Mouse (Mus musculus) bone marrow, adult 2 months (tissue): ENCODE results near the gene Jph4. TPM values are rescaled to one million over a fixed set of nuclear protein-coding genes. Genes with fewer than 3 reads are reported as not detected.

Experiments
- H3K27ac ChIP-seq: fragments of 200-500 bp; 2 replicates; pipeline ENCODE4 v1.5.1; 2012; ENCODE audit warnings: low read depth, mild to moderate bottlenecking, control low read depth, inconsistent platforms, low read length; ENCODE audit not compliant: control insufficient read depth, poor library complexity, insufficient read depth
- H3K4me1 ChIP-seq: fragments of 200-500 bp; 2 replicates; pipeline ENCODE4 v1.6.1; 2011; ENCODE audit warnings: low read length; ENCODE audit not compliant: control insufficient read depth, insufficient read depth
- H3K4me3 ChIP-seq: fragments of 200-500 bp; replicated peaks from 2 replicates; pipeline ENCODE3; 2011; ENCODE audit warnings: mild to moderate bottlenecking, low read depth, low read length, control low read depth; ENCODE audit not compliant: control insufficient read depth
- CTCF ChIP-seq: fragments of 200-500 bp; IDR thresholded peaks from 2 replicates; pipeline ENCODE4 v1.5.1; 2011; ENCODE audit warnings: low read length, control low read depth; ENCODE audit not compliant: control insufficient read depth, insufficient read depth
- POLR2A ChIP-seq: fragments of 200-500 bp; IDR thresholded peaks from 2 replicates; pipeline ENCODE4 v1.6.1; 2011; ENCODE audit warnings: low read depth, mild to moderate bottlenecking, control low read depth, low read length, borderline replicate concordance; ENCODE audit not compliant: control insufficient read depth
- WGBS: fragments of 180-500 bp; shearing (Covaris S2); methylation state at CpG from one replicate; pipeline ENCODE4 v1.1.7; 2018; 5-methylcytosine and 5-hydroxymethylcytosine counted together
- polyA plus RNA-seq: library from polyadenylated mRNA; stranded (reverse); fragments of >200 nt; gene quantifications from 2 replicates; pipeline ENCODE4 v1.2.4, GENCODE M21; 2011; ENCODE audit warnings: low replicate concordance; ENCODE audit not compliant: missing spikeins, insufficient read depth, insufficient read length

Gene Jph4
- polyA plus RNA-seq, 1 experiment = not detected

DNA sequence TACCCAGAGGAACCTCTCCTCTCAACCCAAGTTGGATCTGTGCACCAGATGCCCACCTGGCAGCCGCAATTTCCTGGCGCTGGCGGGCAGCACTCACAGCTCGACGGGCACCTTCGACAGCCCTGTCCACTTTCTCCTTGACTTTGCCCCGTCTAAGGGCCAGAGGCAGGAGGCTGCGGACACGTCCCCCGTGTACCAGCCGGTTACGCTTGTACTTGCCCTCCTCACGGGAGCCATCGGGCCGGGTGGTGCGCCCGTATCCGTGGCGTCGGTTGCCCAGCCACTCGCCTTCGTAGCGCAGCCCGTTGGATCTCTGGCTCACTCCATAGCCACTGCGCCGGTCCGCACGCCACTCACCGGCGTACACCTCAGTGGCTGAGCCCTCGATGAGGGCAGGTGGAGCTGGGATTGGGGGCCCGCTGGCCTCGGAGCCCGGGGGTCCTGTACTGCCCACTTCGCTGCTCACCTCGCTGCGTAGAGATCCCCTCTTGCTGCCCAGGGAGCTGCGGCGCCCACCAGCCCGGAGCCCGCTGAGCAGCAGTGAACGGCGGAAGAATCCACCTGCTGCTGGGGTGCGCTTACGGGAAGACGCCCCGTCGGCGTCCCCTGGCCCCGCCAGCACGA, 3.3 kb downstream of the Jph4 start:
- TF ChIP-seq CTCF (no peak), POLR2A (no peak)
- H3K27ac ChIP-seq = no peak overlapping the region; the same call in 1 of the 2 replicates
- 73% methylated on average over 51 of the region's 51 CpGs for WGBS
- no peak overlapping the region for H3K4me3 ChIP-seq
- H3K4me1 ChIP-seq = no peaks in the 10 kb centered on the region

- no peak overlapping the region for H3K4me3 ChIP-seq
- WGBS = 77% methylated on average over 2 of the region's 2 CpGs
- no peaks in the 10 kb centered on the region for H3K4me1 ChIP-seq
- H3K27ac ChIP-seq = no peak overlapping the region
- TF ChIP-seq CTCF (no peak), POLR2A (no peak)
Measured at GRCm38 (mm10) chr14:55111720-55112119, 5.0 kb downstream of the Jph4 start.

- TF ChIP-seq POLR2A (no peak), CTCF (no peak)
- peaks cover 2% of the 10 kb centered on the region for H3K4me1 ChIP-seq
- no peak overlapping the region for H3K4me3 ChIP-seq
- WGBS = 62% methylated on average over 9 of the region's 9 CpGs
- H3K27ac ChIP-seq = no peak overlapping the region
Measured at GRCm38 (mm10) chr14:55110076-55110475, 6.7 kb downstream of the Jph4 start.

DNA sequence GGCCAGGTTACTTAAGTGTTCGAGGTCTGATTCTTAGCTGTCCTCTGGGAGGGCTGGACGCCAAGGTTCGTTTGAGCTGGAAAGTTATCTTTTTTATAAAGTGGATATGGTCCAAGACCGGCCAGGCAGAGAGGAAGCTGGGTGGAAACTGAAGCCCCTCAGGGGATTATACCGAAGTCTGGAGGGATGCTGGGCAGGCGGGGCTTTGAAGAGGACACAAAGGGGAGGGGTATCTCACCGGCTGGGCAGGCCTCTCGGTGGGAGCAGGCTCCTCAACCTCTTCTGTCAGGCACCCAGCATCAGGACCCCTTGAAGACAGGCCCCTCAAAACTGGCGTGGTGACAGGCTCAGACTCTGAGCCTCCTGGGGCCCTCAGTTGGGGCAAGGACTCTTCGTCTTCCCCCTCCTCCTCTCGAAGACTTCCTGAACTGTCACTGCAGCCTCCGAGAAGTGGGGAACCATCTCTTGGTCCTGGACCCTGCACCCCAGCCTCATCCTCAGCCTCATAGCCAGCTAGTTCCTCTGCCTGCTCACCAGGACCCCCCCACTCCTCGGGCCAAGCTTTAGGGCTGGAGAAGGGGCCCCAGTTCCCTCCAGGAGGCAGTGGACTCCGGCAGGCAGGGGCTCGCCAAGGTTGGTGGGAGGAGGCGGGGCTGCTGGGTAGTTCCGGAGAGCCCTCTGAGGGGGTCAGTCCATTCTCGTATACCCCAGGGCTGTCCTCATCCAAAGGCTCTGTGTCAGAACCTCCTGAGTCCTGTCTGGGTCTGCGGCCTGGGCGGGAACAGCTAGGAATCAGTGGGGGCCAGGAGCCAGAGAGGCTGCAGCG, 7.5 kb downstream of the Jph4 start:
- no peak overlapping the region for H3K27ac ChIP-seq
- TF ChIP-seq CTCF (no peak), POLR2A (no peak)
- H3K4me3 ChIP-seq = no peak overlapping the region
- 30% methylated on average over 21 of the region's 21 CpGs for WGBS
- H3K4me1 ChIP-seq = peaks cover 2% of the 10 kb centered on the region

DNA sequence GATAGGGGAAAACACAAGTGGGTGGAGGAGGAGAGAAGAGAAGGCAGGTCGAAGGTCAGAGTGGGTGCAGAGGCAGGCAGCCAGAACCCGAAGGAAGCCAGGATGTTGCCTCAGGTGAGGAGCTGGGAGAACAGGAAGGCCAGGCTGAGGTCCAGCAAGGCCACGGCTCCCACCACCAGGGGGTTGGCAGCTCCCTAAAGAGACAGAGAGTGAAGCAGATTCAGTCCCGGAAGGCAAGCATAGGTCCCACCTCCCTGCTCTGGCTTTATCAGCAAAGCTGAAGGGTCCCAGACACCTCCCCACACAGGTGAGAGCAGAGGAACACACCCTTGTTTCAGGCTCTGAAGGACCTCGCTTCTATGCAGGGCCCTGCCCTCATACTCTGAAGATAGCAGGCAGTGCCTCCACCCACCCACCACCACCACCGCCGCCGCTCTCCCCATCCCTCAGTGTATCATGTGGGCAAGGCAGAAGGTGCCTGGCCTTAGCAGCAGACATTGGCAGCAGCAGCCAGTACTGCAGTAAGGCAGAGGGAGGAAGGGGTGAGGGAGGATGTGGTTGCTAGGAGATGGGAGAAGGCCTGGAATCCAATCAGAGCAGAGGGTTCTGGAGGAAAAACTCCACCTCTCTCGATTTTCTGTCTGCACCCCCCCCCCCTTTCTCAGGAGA, 8.4 kb downstream of the Jph4 start:
- Histone ChIP-seq H3K27ac (no peak overlapping the region), H3K4me1 (peaks cover 2% of the 10 kb centered on the region), H3K4me3 (no peak overlapping the region)
- TF ChIP-seq POLR2A (no peak), CTCF (no peak)
- 54% methylated on average over 9 of the region's 9 CpGs for WGBS

DNA sequence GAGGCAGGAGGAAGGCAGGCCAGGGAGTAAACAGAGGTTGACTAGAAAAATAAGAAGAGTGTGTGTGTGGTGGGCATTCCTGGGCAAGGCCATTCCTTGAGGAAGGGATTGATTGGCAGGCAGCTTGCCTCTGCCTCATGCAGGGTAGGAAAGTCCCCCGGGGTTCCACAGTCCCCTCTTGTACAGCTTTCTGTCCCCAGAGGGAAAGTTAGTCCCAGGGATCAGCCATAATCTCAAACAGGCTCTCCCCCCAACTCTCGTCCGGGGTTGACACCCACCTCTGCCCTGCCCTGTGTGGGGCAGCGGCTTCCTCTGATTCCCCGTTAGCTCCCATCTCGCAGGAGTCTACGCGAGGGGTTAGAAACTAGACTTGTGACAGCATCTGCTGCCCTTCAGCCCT, 9.7 kb downstream of the Jph4 start:
- H3K4me1 ChIP-seq = peaks cover 2% of the 10 kb centered on the region
- no peak for TF ChIP-seq CTCF
- TF ChIP-seq POLR2A = no peak
- 76% methylated on average over 8 of the region's 8 CpGs for WGBS
- no peak overlapping the region for H3K27ac ChIP-seq
- no peak overlapping the region for H3K4me3 ChIP-seq

DNA sequence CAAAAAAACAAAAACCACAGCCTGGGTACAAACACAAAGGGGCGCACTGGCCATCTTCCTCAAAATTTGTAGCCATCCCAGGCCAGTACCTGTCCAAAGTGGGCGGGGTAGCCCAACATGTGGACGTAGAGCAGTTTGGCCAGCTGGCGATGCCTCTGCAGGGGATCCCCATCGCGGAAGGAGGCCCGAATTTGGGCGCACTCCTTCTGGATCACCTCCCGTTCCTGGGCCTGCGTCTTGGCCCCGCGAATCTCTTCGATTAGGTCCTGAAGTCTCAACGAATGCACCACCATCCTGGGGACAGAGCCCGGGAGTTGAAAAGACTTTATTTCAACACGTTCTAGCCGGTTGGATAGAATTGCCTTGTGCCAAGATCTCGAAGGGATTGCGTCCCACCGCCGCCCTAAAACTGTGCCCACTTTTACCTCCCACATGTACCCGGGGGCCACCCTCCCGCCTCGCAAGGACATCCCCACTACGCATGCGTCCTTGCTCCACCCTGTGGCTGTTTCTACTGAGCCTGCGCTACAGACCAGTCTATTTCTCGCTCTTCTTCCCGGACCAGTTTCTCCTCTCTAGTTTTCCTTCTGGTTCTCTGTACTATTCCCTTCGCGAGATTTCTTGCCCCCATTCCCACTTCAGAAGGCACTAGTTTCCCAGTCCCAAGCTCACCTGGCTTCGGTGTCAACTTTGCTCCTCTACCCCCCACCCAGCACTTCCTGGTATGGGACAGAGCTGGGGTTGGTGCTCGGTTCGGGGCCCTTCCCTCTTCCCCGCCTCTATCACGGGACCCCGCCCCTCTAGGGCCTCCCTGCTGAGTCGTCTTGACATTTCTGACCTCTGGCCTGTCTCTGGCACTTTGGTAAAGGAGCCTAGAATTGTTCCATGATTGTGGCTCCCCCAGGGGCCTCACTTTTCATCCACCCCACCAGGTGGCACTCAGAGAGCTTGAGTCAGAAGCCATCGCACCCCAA, 10.6 kb downstream of the Jph4 start, which contains the start of gene Ap1g2:
Gene Ap1g2 (minus strand): TSS at position 758 of the 974 bp plus-strand sequence.
- TF ChIP-seq POLR2A (peak; percentile 39; the same call in 1 of the 2 replicates), CTCF (no peak)
- under 1% methylated on average over 39 of the region's 39 CpGs for WGBS
- peaks cover 2% of the 10 kb centered on the region for H3K4me1 ChIP-seq
- peak within 1 kb of the TSS; percentile 28 for H3K27ac ChIP-seq
- H3K4me3 ChIP-seq = peak within 1 kb of the TSS; percentile 78
